Mouse (Mus musculus) cerebellum, adult 11 months (tissue): ENCODE measurements around the gene Rnf186.

ENCODE experiments used
- DNase-seq: peaks from one replicate; pipeline ENCODE4 v3.0.0; 2022

Gene Rnf186

GRCm38 (mm10) chr4:138966866-138967265 is at the start of gene Rnf186:
Rnf186 (plus strand) TSS chr4:138967112.
- no peak for DNase-seq

GRCm38 (mm10) chr4:138917282-138917681 is 49.6 kb upstream of the Rnf186 start:
- no peak for DNase-seq

GRCm38 (mm10) chr4:138921254-138922130 is 45.4 kb upstream of the Rnf186 start:
- DNase-seq, result no peak

- peak; percentile 83 for DNase-seq
These were observed 44.8 kb upstream of the Rnf186 start for GRCm38 (mm10) chr4:138922131-138922459.

- DNase-seq, result no peak
These were observed 41.4 kb upstream of the Rnf186 start for GRCm38 (mm10) chr4:138925561-138925960.

- DNase-seq, result no peak
These were observed 33.0 kb upstream of the Rnf186 start for GRCm38 (mm10) chr4:138933862-138934261.

DNA sequence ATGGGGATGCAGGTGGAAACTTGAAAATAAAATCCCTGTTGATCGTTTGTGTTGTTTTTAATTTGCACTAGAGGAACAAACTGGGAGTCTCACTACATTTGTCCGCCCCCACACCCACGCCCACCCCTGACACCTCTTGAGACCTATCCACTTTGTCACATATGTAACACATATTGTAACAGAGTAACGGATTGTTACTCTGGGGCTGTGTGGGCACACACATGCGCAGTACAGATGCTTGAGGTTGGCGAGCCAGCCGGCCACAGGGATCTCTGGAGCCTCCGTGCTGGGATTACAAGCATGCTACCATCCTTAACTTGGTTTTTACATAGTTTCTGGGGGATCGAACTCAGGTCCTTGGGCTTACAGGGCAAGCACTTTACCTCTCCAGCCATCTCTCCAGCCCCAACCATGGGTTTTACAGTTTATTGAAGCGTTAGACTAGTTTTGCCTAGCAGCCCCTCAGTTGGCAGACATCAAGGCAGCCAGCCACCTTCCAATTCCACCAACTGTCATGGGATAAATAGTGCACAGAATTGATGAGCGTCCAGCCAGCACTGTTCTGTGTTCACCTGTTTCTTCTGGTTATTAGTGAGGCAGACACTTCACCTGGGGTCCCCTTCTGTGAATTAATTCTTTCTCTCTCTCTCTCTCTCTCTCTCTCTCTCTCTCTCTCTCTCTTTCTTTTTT is 32.3 kb upstream of the Rnf186 start:
- DNase-seq, result no peak

DNA sequence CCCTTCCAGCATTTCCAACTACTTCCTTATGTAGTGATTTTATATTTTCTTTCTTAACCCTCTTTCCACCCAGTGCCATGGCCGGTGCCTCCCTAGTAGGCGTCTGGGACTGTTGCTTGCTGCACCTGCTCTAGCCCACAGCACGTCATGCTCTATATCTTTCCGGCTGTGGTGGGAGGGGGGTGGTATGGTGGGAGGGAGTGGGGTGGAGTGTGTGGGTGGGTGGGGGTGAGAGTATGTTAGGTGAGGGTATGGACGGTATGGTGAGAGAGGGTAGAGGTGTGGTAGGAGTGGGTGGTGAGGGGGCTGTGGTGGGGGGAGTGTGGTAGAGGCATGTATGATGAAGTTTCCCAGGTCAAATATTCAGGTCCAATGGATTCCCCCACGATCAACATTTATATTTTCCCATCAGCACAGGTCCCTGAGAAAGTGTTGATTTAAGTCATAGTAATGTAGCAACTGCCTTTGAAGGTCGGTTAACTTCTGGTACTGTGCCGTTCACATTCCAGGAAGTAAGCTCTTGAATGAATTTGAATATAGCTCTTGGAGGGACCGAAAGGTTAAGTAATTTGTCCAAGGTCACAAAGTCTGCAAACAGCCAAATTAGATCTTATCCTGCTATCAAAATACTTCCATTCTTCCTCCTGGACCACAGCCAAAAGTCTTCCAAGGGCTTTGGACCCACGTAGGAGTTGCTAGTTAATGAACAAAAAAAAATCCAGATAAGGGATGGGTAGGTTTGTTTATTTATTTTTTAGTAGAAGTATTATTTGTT is 28.2 kb upstream of the Rnf186 start:
- no peak for DNase-seq

DNA sequence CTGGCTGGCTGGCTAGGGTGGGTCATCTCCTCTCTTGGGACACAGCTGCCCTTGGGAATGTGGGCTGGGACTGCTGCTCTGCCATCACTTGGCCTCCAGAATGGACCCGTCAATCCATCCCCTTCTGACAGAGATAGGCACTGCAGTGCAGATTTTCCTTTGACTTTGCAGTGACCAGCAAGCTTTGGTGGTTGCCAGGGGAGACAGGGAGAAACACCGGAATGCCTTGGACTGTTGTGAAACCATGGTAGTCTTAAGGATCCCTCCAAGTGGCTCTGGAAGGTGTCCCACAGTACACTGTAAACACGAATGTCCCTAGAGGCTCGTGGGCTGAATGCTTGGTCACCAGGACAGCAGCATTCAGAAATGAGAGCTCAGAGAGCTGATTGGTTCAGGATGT is 27.4 kb upstream of the Rnf186 start:
- DNase-seq, result no peak

DNA sequence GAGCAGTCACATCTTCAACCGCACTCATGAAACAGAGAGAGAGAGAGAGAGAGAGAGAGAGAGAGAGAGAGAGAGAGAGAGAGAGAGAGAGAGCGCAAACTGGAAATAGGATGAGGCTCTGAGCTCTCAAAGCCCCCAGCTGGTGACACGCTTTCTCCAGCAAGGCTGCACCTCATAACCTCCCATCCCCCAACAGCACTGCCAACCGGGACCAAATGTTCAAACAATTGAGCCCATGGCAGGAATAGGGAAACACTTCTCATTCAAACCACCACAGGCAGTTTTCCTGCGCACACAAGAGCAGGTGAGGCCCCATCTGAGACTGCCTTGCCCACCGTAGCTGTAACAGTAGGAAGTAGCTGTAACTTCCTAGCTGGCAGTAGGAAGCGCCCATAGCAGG is 25.5 kb upstream of the Rnf186 start:
- DNase-seq, result no peak

DNA sequence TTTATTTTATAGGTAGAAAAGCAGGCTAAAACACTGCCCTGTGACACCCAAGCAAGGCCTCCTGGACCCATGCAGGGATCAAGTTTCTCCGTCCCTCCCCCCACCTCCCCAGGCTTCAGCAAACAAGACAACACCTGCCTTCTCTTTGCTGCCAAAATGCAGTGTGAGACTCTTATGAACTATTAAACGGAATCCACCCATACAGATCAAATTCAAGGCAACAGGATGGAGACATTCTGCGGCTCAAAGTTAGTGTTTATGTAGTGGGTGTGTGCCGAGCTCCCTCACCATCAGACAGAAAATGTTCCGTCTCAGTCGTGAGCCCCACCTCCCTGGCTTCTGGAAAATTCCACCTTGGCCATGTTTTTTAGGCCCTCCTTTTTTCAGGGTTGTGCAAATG is 24.9 kb upstream of the Rnf186 start:
- DNase-seq, result no peak

DNA sequence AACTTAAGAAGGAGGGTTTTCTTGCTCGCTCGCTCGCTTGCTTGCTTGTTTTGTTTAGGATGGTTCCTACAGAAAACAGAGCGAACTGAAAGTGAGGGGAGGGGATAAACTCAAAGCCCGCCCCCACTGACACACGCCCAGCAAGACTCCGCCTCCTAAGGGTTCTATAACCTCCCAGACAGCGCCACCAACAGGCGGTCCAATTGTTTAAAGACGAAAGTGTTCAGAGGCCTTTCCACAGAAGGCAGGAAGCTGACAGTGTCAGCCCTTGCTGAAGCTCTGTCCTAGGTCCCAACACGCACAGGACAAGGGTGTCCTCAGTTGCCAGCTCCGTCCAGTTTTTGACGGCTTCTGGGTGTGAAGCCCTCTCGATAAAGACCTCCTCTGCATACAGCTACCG is 23.2 kb upstream of the Rnf186 start:
- DNase-seq, result no peak

DNA sequence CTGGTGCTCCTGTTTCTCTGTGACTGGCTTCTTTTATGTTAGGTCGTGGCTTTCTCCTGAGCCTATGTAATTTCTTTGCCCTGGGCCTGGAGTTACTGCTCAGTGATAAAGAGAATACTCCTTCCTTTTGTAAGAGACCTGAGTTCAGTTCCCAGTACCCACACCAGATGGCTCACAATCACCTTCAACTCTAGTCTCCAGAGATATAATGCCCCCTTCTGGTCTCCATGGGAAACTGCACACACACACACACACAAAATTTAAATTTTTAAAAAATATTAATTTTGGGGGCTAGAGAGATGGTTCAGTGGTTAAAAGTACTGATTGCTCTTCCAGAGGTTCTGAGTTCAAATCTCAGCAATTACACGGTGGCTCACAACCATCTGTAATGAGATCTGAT is 18.7 kb upstream of the Rnf186 start:
- no peak for DNase-seq

- DNase-seq, result no peak
These were observed 8.3 kb upstream of the Rnf186 start for GRCm38 (mm10) chr4:138958612-138959011.

- no peak for DNase-seq
These were observed 7.8 kb upstream of the Rnf186 start for GRCm38 (mm10) chr4:138959120-138959519.

DNA sequence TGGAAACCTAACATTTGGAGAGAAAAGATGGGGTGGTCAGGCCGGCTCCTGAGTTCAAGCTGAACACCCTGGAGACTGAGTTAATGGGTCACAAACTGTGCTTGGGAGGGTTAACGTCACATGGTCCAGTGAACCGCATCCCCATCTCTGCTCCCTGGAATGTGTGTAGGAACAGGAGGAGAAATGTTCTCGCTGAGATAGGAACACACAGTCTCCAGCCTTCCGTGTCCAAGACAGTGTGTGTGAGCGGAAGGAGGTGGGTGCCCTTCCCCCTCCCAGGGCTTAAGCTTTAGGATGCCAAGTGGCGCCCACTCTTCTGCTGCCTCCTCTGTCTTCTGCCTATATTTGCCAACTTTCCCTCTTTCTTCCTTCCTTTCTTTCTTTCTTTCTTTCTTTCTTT is 7.0 kb upstream of the Rnf186 start:
- DNase-seq, result no peak

GRCm38 (mm10) chr4:138962719-138963118 is 4.2 kb upstream of the Rnf186 start:
- no peak for DNase-seq

- DNase-seq, result no peak
These were observed 1.0 kb upstream of the Rnf186 start for GRCm38 (mm10) chr4:138965871-138966270.

- DNase-seq, result no peak
These were observed 573 bp downstream of the Rnf186 start for GRCm38 (mm10) chr4:138967485-138967884.

DNA sequence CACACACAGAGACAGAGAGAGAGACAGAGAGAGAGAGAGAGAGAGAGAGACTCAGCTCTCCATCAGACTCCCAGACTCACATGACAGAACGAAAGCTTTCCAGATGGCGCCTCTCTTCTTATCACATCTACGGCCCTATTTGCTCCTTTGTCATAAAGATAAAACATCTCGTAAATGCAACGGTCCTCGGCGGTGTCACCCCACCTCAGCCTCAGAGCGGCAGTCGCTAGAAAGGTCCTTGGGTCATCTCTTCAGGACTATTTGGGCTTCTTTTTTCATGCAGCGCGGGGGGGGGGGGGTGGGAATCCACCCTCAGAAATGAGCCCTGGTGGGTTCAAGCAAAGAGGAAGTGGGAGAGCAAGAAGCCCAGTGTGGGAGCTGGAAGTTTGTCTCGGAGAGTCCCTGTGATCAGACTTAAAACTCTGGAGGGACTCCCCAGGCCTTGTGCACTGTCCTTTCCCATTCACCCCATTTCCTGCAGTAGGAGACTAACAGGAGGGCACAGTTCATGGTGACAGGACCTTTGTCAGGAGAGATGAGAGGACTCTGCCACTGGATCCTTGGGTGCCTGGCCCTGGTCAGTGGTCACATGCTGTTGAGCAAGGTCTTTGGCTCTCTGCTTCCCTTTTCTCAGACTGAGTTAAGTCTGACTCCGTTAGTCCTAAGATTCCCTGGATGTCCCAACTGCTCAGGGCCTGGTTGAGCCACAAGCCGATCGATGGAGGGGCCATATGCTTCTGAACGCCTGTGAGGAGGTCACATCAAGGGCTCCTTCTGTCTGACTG is 2.1 kb downstream of the Rnf186 start:
- no peak for DNase-seq

DNA sequence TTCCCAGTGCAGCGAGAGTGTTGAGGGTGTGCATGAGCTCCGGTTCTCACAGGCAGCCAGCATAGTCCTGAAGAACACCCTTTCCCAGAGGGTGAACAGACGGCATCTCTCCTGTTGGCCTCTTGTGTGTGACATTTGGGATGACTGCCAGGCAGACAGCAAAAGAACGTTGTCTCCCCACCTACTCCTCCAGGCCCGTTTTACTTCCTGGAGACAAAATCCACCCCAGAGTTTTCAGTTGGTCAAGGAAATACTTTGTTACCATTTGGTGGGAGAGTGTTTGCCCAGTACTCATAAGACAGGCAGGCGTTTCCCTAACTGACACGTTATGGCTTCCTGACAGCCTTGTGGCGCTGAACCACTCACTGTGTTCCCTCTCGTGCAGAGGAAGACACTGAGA is 2.8 kb downstream of the Rnf186 start:
- no peak for DNase-seq

DNA sequence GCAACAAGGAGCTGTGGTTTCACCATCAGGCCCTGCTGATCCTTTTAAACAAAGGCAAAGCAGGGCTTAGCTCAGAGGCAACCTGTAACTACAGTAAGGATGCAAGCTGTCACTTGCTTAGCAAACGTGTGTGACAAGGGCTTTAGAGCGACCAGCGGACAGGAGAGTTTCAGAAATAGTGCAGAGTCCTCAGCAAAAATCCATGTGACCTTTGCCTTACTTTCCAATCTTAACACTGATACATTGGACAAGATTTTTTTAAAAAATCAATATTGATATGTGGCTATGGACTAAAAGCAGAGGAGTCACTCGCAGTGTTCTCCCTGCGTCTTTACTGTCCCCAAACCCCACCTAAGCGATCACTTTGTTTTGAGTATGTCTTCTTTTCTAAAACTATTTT is 4.5 kb downstream of the Rnf186 start:
- DNase-seq, result no peak
